In genomic region chr14:105427474-105427901, GRCm38 (mm10) we compare ENCODE assay signal across 8 mouse cellular contexts.
A peak's percentile ranks its signal among the peaks of the same experiment; 100 is the strongest.
DNase-seq lines count a peak whose midpoint lies in the region; ATAC-seq and TF ChIP-seq lines count a peak whose summit lies in the region.

No protein-coding gene starts in this region.

- no peaks in the 10 kb centered on the region for H3K9me3 ChIP-seq in ES-Bruce4 (replicated peaks; ENCODE audit: control insufficient read depth, insufficient read depth, low read length, poor library complexity, severe bottlenecking)
- no peaks in the 10 kb centered on the region for H3K9me3 ChIP-seq in forebrain, embryonic 12.5 days
- no peaks in the 10 kb centered on the region for H3K9me3 ChIP-seq in kidney, embryonic 14.5 days (ENCODE audit: control insufficient read depth, low read length)
- H3K9me3 ChIP-seq in liver, embryonic 14.5 days (ENCODE audit: control insufficient read depth, low read length) = no peaks in the 10 kb centered on the region

- no peaks in the 10 kb centered on the region for H3K4me1 ChIP-seq in ES-Bruce4 (ENCODE audit: control insufficient read depth, insufficient read depth, low read length)
- peaks cover 12% of the 10 kb centered on the region for H3K4me1 ChIP-seq in forebrain, embryonic 12.5 days
- H3K4me1 ChIP-seq in kidney, embryonic 14.5 days (ENCODE audit: control insufficient read depth, insufficient read depth, low read length) = peaks cover 15% of the 10 kb centered on the region
- no peaks in the 10 kb centered on the region for H3K4me1 ChIP-seq in liver, embryonic 14.5 days (replicated peaks; ENCODE audit: control insufficient read depth in 2 of 2, insufficient read depth in 2 of 2, low read length in 1 of 2)

- peak; percentile 75 for ATAC-seq in forebrain, embryonic 12.5 days (ENCODE audit: low FRiP score)
- ATAC-seq in kidney, embryonic 14.5 days (ENCODE audit: low FRiP score, low TSS enrichment) = peak; percentile 93
- no peak for ATAC-seq in liver, embryonic 14.5 days (ENCODE audit: insufficient read depth)

- H3K36me3 ChIP-seq in ES-Bruce4 (ENCODE audit: control insufficient read depth, insufficient read depth, low read length, poor library complexity, severe bottlenecking) = no peaks in the 10 kb centered on the region
- no peaks in the 10 kb centered on the region for H3K36me3 ChIP-seq in forebrain, embryonic 12.5 days (replicated peaks)
- no peaks in the 10 kb centered on the region for H3K36me3 ChIP-seq in kidney, embryonic 14.5 days (ENCODE audit: control insufficient read depth, insufficient read depth, low read length)
- no peaks in the 10 kb centered on the region for H3K36me3 ChIP-seq in liver, embryonic 14.5 days (replicated peaks; ENCODE audit: control insufficient read depth, insufficient read depth, low read depth)

- H3K4me2 ChIP-seq in forebrain, embryonic 12.5 days = peak overlapping the region; percentile 45
- peak overlapping the region; percentile 39 for H3K4me2 ChIP-seq in kidney, embryonic 14.5 days (replicated peaks; ENCODE audit: low read depth, low read length)
- H3K4me2 ChIP-seq in liver, embryonic 14.5 days (ENCODE audit: low read depth) = peak overlapping the region; percentile 28

- peak; percentile 7 for DNase-seq in MN1 (ENCODE audit: low spot score)
- peak in 1 of 3 experiments; percentile 9 for DNase-seq in liver, embryonic 14.5 days (ENCODE audit: low read depth in 3 of 3, low spot score in 3 of 3)
- DNase-seq in right cerebral cortex, postnatal 10 days (ENCODE audit: low spot score in 2 of 2) = peak; percentile 46 to 52
- DNase-seq in ovary, postnatal 14 days (ENCODE audit: low spot score) = no peak
- DNase-seq in spleen, postnatal 36 days (ENCODE audit: low spot score in 2 of 2) = no peak

- TF ChIP-seq CTCF in ES-Bruce4 (IDR thresholded peaks at IDR 0.05; ENCODE audit: low read depth, low read length) = peak; percentile 38
- TF ChIP-seq CTCF in liver, embryonic 14.5 days (IDR thresholded peaks at IDR 0.05; ENCODE audit: low read depth) = 0 out of 2 replicates have a peak, but pooled peaks have one; percentile 17

- TF ChIP-seq POLR2A in ES-Bruce4 (IDR thresholded peaks at IDR 0.05; ENCODE audit: insufficient read depth, low read length) = no peak

- H3K9ac ChIP-seq in ES-Bruce4 (ENCODE audit: low read depth, poor library complexity, severe bottlenecking) = no peak overlapping the region
- no peak overlapping the region for H3K9ac ChIP-seq in forebrain, embryonic 12.5 days
- no peak overlapping the region for H3K9ac ChIP-seq in kidney, embryonic 14.5 days (ENCODE audit: low read depth, low read length)
- H3K9ac ChIP-seq in liver, embryonic 14.5 days (replicated peaks) = no peak overlapping the region

- 22% methylated on average over 17 of the region's 17 CpGs for WGBS in forebrain, embryonic 12.5 days
- WGBS in kidney, embryonic 14.5 days = 17% methylated on average over 17 of the region's 17 CpGs
- WGBS in liver, embryonic 14.5 days (ENCODE audit: insufficient replicate concordance) = 30% methylated on average over 17 of the region's 17 CpGs

- H3K27ac ChIP-seq in ES-Bruce4 (ENCODE audit: insufficient read depth, low read length) = no peak overlapping the region
- no peak overlapping the region for H3K27ac ChIP-seq in forebrain, embryonic 12.5 days
- 0 out of 2 replicates have a peak overlapping the region, but pooled peaks have one; percentile 55 for H3K27ac ChIP-seq in kidney, embryonic 14.5 days (ENCODE audit: low read depth, low read length)
- no peak overlapping the region for H3K27ac ChIP-seq in liver, embryonic 14.5 days

- TF ChIP-seq EP300 in ES-Bruce4 (IDR thresholded peaks at IDR 0.05; ENCODE audit: insufficient read depth, low read depth, low read length) = peak; percentile 90
- no peak for TF ChIP-seq EP300 in liver, embryonic 14.5 days (IDR thresholded peaks at IDR 0.05; ENCODE audit: low read depth)

- no peak overlapping the region for H3K4me3 ChIP-seq in ES-Bruce4 (ENCODE audit: low read depth, low read length)
- peak overlapping the region; percentile 7; the same call in 1 of the 2 replicates for H3K4me3 ChIP-seq in forebrain, embryonic 12.5 days (replicated peaks)
- H3K4me3 ChIP-seq in kidney, embryonic 14.5 days (ENCODE audit: low read length) = peak overlapping the region; percentile 9; the same call in 1 of the 2 replicates
- no peak overlapping the region; a peak in 1 of 4 replicates for H3K4me3 ChIP-seq in liver, embryonic 14.5 days (ENCODE audit: insufficient read depth in 1 of 2, low read depth in 2 of 2, low read length in 2 of 2)

- H3K27me3 ChIP-seq in ES-Bruce4 (ENCODE audit: control insufficient read depth, insufficient read depth, low read length, poor library complexity, severe bottlenecking) = no peaks in the 10 kb centered on the region
- peaks cover 11% of the 10 kb centered on the region for H3K27me3 ChIP-seq in forebrain, embryonic 12.5 days
- H3K27me3 ChIP-seq in kidney, embryonic 14.5 days (ENCODE audit: control insufficient read depth, insufficient read depth, low read length) = no peaks in the 10 kb centered on the region
- H3K27me3 ChIP-seq in liver, embryonic 14.5 days (ENCODE audit: control insufficient read depth, insufficient read depth, low read length) = no peaks in the 10 kb centered on the region

Comparison
In these comparisons a context has a peak if more than half of its experiments do, and no peak if none do; other contexts are left out.
1. H3K4me3 ChIP-seq: peak in forebrain, embryonic 12.5 days (single experiment) and kidney, embryonic 14.5 days (single experiment); none in ES-Bruce4 (single experiment) and liver, embryonic 14.5 days (0 of 2).
2. DNase-seq: peak in MN1 (single experiment) and right cerebral cortex, postnatal 10 days (2 of 2); none in ovary, postnatal 14 days (single experiment) and spleen, postnatal 36 days (0 of 2).
3. Peak in every context shown above with its lines, with median percentiles within 50 percentile points of each other: H3K4me2 ChIP-seq.